Mouse (Mus musculus) adrenal gland, adult 8-10 months (tissue): Measurements from ENCODE around the gene Chchd2. TPM values are rescaled to one million over a fixed set of nuclear protein-coding genes. Genes with fewer than 3 reads are reported as not detected.
A peak's percentile ranks its signal among the peaks of the same experiment; 100 is the strongest.

Experiments
- DNase-seq: peaks from one replicate; pipeline ENCODE4 v3.0.0; 2022
- total RNA-seq, 4 experiments: library from RNA; stranded (reverse); gene quantifications; 2 replicates each; pipeline ENCODE4 v1.2.4; 2022

Chchd2 gene
- total RNA-seq, 4 experiments from 2014 or later: 716 to 1,044 (median 882) TPM

- no peak for DNase-seq
Observed at GRCm38 (mm10) chr5:129877731-129878455, 9.4 kb downstream of the Chchd2 start.

- DNase-seq: no peak
Observed at GRCm38 (mm10) chr5:129875098-129875497, 12.2 kb downstream of the Chchd2 start.

GRCm38 (mm10) chr5:129873942-129874341 lies 13.3 kb downstream of the Chchd2 start:
- no peak for DNase-seq

- DNase-seq: no peak
Observed at GRCm38 (mm10) chr5:129871238-129871637, 16.0 kb downstream of the Chchd2 start.

- no peak for DNase-seq
Observed at GRCm38 (mm10) chr5:129869238-129869995, 17.9 kb downstream of the Chchd2 start.

- DNase-seq: no peak
Observed at GRCm38 (mm10) chr5:129865841-129866240, 21.4 kb downstream of the Chchd2 start.

GRCm38 (mm10) chr5:129864467-129864866 lies 22.8 kb downstream of the Chchd2 start:
- DNase-seq: no peak

- no peak for DNase-seq
Observed at GRCm38 (mm10) chr5:129862325-129862724, 24.9 kb downstream of the Chchd2 start.

- DNase-seq: no peak
Observed at GRCm38 (mm10) chr5:129856414-129856813, 30.9 kb downstream of the Chchd2 start.

GRCm38 (mm10) chr5:129855163-129855562 lies 32.1 kb downstream of the Chchd2 start:
- DNase-seq: no peak

GRCm38 (mm10) chr5:129847558-129847820 lies 39.8 kb downstream of the Chchd2 start:
- no peak for DNase-seq

GRCm38 (mm10) chr5:129846752-129847557 lies 40.3 kb downstream of the Chchd2 start, which contains the start of gene Sumf2:
Sumf2 (plus strand) TSS chr5:129846986.
- peak; percentile 94 for DNase-seq

- DNase-seq: no peak
Observed at GRCm38 (mm10) chr5:129844848-129845247, 42.4 kb downstream of the Chchd2 start.

Other genes starting within 250 kb of the Chchd2 start
- gene Zfp11, start 217.4 kb downstream of the Chchd2 start, total RNA-seq: 1 to 10 TPM; 3.4 to 5.2 (median 4.1) TPM
- not detected for gene Sept14, start 179.0 kb downstream of the Chchd2 start, total RNA-seq
- gene Mrps17, start 172.0 kb downstream of the Chchd2 start, total RNA-seq: 100 to 1,000 TPM in 1 of 4 experiments, 10 to 100 TPM in 3; 88.6 to 111 (median 90.3) TPM
- gene Nipsnap2, start 162.4 kb downstream of the Chchd2 start, total RNA-seq: 100 to 1,000 TPM; 133 to 158 (median 149) TPM
- gene Psph, start 100.0 kb downstream of the Chchd2 start, total RNA-seq: 10 to 100 TPM; 19.7 to 25.4 (median 22.5) TPM
- gene Sumf2, start 40.5 kb downstream of the Chchd2 start, total RNA-seq: 10 to 100 TPM; 30.2 to 69.8 (median 54.5) TPM
- gene Zbed5, start 8.3 kb upstream of the Chchd2 start, total RNA-seq: 1 to 10 TPM; 1.5 to 3.3 (median 2.0) TPM
- 1 to 10 TPM in 3 of 4 experiments, under 1 TPM in 1; 0.49 to 2.6 (median 1.1) TPM for gene Phkg1, start 11.1 kb upstream of the Chchd2 start, total RNA-seq
- 1 to 10 TPM; 3.3 to 7.2 (median 5.0) TPM for gene Nupr1l, start 21.1 kb upstream of the Chchd2 start, total RNA-seq
- 10 to 100 TPM; 29.2 to 38.6 (median 34.6) TPM for gene Vkorc1l1, start 54.5 kb upstream of the Chchd2 start, total RNA-seq
- gene Gusb, start 115.6 kb upstream of the Chchd2 start, total RNA-seq: 10 to 100 TPM; 57.5 to 75.2 (median 68.5) TPM
- gene Asl, start 141.8 kb upstream of the Chchd2 start, total RNA-seq: 100 to 1,000 TPM; 137 to 158 (median 148) TPM
- gene Crcp, start 141.8 kb upstream of the Chchd2 start, total RNA-seq: 10 to 100 TPM; 44.8 to 48.3 (median 47.7) TPM
- 10 to 100 TPM; 46.9 to 86.8 (median 67.7) TPM for gene Tpst1, start 185.9 kb upstream of the Chchd2 start, total RNA-seq